ENCODE assay signal across 8 mouse cellular contexts in the genomic region with DNA sequence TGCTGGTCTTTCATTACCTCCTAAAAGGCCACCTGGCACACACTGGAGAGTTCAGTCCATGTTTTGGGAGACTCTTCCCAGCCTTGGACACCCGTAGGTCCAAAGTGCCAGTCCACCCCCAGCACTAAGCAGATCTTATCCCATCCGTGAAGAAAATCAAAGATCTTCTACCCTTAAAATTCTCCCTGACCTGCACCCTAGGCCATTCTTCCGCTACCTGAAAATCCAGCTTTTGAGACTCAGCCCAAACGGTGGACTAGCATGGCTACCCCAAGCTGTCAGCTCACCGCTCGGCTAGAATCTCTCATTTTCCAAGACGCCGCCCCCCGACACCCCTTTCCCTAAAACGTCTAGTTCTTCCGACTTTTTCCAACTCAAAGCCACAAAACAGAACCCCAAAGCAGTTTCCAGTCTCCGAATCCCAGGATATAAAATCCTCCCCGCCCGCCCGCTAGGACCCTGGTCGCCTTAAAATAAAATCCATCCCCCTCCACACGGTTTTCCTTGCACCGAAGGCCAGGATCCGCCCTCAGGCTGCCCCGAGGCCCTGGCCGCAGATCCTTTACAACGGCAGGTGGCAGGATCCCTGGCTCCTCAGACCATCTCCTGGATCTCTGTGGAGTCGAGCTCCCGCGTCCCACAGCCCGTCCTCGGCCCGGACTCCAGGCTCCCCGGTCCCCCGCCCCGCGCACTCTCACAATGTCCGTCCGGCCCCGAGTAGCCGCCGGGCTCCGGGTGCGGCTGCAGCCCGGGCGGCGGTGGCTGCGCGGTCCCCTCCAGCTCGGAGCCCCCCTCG. TPM values are rescaled to one million over a fixed set of nuclear protein-coding genes. Genes with fewer than 3 reads are reported as not detected.
DNase-seq lines count a peak whose midpoint lies in the region; ATAC-seq and TF ChIP-seq lines count a peak whose summit lies in the region.

No protein-coding gene starts in this region.

- no peak for TF ChIP-seq POLR2A in spleen, adult 2 months (IDR thresholded peaks at IDR 0.05; ENCODE audit: low read depth, low read length)

- H3K9me3 ChIP-seq in forebrain, embryonic 11.5 days (ENCODE audit: control insufficient read depth, low read length): no peaks in the 10 kb centered on the region
- no peaks in the 10 kb centered on the region for H3K9me3 ChIP-seq in kidney, embryonic 16.5 days (ENCODE audit: low read length)
- no peaks in the 10 kb centered on the region for H3K9me3 ChIP-seq in midbrain, embryonic 11.5 days (ENCODE audit: control insufficient read depth, low read length)

- peak; percentile 56 for DNase-seq in adrenal gland, postnatal 25 days
- no peak for DNase-seq in adrenal gland, adult 2 months
- peak in 1 of 2 experiments; percentile 46 for DNase-seq in spleen, adult 2 months (ENCODE audit: low read depth in 1 of 2, low spot score in 2 of 2)
- no peak for DNase-seq in spleen, postnatal 36 days (ENCODE audit: low spot score in 2 of 2)
- no peak for DNase-seq in forebrain, embryonic 11.5 days (ENCODE audit: low spot score)
- DNase-seq in midbrain, embryonic 11.5 days (ENCODE audit: low spot score, missing footprints): peak; percentile 90

- peaks cover 11% of the 10 kb centered on the region for H3K36me3 ChIP-seq in spleen, adult 2 months (ENCODE audit: control insufficient read depth, insufficient read depth, low read length)
- H3K36me3 ChIP-seq in forebrain, embryonic 11.5 days (ENCODE audit: control insufficient read depth, insufficient read depth, low read length): peaks cover 13% of the 10 kb centered on the region
- peaks cover 27% of the 10 kb centered on the region for H3K36me3 ChIP-seq in kidney, embryonic 16.5 days (ENCODE audit: insufficient read depth, low read length)
- peaks cover 11% of the 10 kb centered on the region for H3K36me3 ChIP-seq in midbrain, embryonic 11.5 days (ENCODE audit: control insufficient read depth, insufficient read depth, low read length)

- peak overlapping the region; percentile 63 for H3K4me2 ChIP-seq in forebrain, embryonic 11.5 days (ENCODE audit: low read depth, low read length, severe bottlenecking)
- H3K4me2 ChIP-seq in kidney, embryonic 16.5 days (replicated peaks; ENCODE audit: low read depth, low read length): peak overlapping the region; percentile 74
- H3K4me2 ChIP-seq in midbrain, embryonic 11.5 days: peak overlapping the region; percentile 95

- H3K4me1 ChIP-seq in spleen, adult 2 months (ENCODE audit: control insufficient read depth, insufficient read depth, insufficient read length): peaks cover 15% of the 10 kb centered on the region; the same call in 1 of the 2 replicates
- peaks cover 7% of the 10 kb centered on the region for H3K4me1 ChIP-seq in forebrain, embryonic 11.5 days (replicated peaks; ENCODE audit: control insufficient read depth, insufficient read depth, low read length)
- H3K4me1 ChIP-seq in kidney, embryonic 16.5 days (ENCODE audit: insufficient read depth, low read length): peaks cover 17% of the 10 kb centered on the region
- H3K4me1 ChIP-seq in midbrain, embryonic 11.5 days (ENCODE audit: control insufficient read depth, insufficient read depth, low read length): peaks cover 12% of the 10 kb centered on the region

- peak overlapping the region; percentile 95 for H3K27ac ChIP-seq in spleen, adult 2 months (ENCODE audit: insufficient read depth, low read length)
- peak overlapping the region; percentile 97 for H3K27ac ChIP-seq in forebrain, embryonic 11.5 days (ENCODE audit: low read depth, low read length)
- peak overlapping the region; percentile 98 for H3K27ac ChIP-seq in kidney, embryonic 16.5 days (ENCODE audit: low read length)
- H3K27ac ChIP-seq in midbrain, embryonic 11.5 days (ENCODE audit: low read depth, low read length): peak overlapping the region; percentile 88

- peak; percentile 16 for ATAC-seq in forebrain, embryonic 11.5 days (replicated peaks; ENCODE audit: low FRiP score)
- ATAC-seq in kidney, embryonic 16.5 days (ENCODE audit: low FRiP score, low TSS enrichment): peak; percentile 5
- peak; percentile 36 for ATAC-seq in midbrain, embryonic 11.5 days (ENCODE audit: low FRiP score)
- no peak for ATAC-seq in megakaryocyte progenitor cell, adult 5-6 weeks (replicated peaks; ENCODE audit: poor library complexity)

- peak overlapping the region; percentile 68 for H3K4me3 ChIP-seq in spleen, adult 2 months (ENCODE audit: extremely low read depth, insufficient read depth, insufficient read length)
- peak overlapping the region; percentile 98 for H3K4me3 ChIP-seq in forebrain, embryonic 11.5 days (ENCODE audit: low read depth, low read length)
- H3K4me3 ChIP-seq in kidney, embryonic 16.5 days (ENCODE audit: low read length): peak overlapping the region; percentile 75
- H3K4me3 ChIP-seq in midbrain, embryonic 11.5 days (ENCODE audit: low read depth, low read length): peak overlapping the region; percentile 98

- peak overlapping the region; percentile 99 for H3K9ac ChIP-seq in forebrain, embryonic 11.5 days (ENCODE audit: low read length)
- peak overlapping the region; percentile 90 for H3K9ac ChIP-seq in kidney, embryonic 16.5 days (replicated peaks; ENCODE audit: low read length)
- peak overlapping the region; percentile 99 for H3K9ac ChIP-seq in midbrain, embryonic 11.5 days (ENCODE audit: low read length)

- WGBS in spleen, adult 2 months: 1% methylated on average over 46 of the region's 46 CpGs
- 1% methylated on average over 46 of the region's 46 CpGs for WGBS in forebrain, embryonic 11.5 days
- WGBS in kidney, embryonic 16.5 days: under 1% methylated on average over 46 of the region's 46 CpGs
- WGBS in midbrain, embryonic 11.5 days: 1% methylated on average over 43 of the region's 46 CpGs

- TF ChIP-seq CTCF in spleen, adult 2 months (IDR thresholded peaks at IDR 0.05; ENCODE audit: extremely low read depth, insufficient read depth, insufficient read length, insufficient replicate concordance): no peak

- no peaks in the 10 kb centered on the region for H3K27me3 ChIP-seq in spleen, adult 2 months (ENCODE audit: control insufficient read depth, insufficient read depth, low read length)
- H3K27me3 ChIP-seq in forebrain, embryonic 11.5 days (ENCODE audit: control insufficient read depth, insufficient read depth, low read length): no peaks in the 10 kb centered on the region
- H3K27me3 ChIP-seq in kidney, embryonic 16.5 days (ENCODE audit: insufficient read depth, low read length): no peaks in the 10 kb centered on the region
- no peaks in the 10 kb centered on the region for H3K27me3 ChIP-seq in midbrain, embryonic 11.5 days (ENCODE audit: control insufficient read depth, insufficient read depth, low read length)

RNA-seq across cellular contexts. Expression of a gene that starts 0.7 kb away (rescaled TPM):
- 116 and 128 TPM in 2 replicates for total RNA-seq in adrenal gland, postnatal 25 days (2021)
- total RNA-seq in adrenal gland, adult 2 months (2021): 100 to 1,000 TPM; 104 to 109 TPM
- polyA plus RNA-seq in adrenal gland, adult 2 months (2012; rRNA removed): 33.0 and 38.7 TPM in 2 replicates
- 49.6 and 59.2 TPM in 2 replicates for polyA plus RNA-seq in spleen, adult 2 months (2012; rRNA removed)
- 83.8 and 87.5 TPM in 2 replicates for polyA plus RNA-seq in forebrain, embryonic 11.5 days (2014; fragmentation: Nextera tagmentation; extraction: Ambion mirVana)
- polyA plus RNA-seq in kidney, embryonic 16.5 days (2015; fragmentation: Nextera tagmentation; extraction: Ambion mirVana): 43.7 and 56.5 TPM in 2 replicates
- 69.2 and 74.2 TPM in 2 replicates for polyA plus RNA-seq in midbrain, embryonic 11.5 days (2014; fragmentation: Nextera tagmentation; extraction: Ambion mirVana)
- total RNA-seq in megakaryocyte progenitor cell, adult 5-6 weeks (2015): 132 and 135 TPM in 2 replicates
- total RNA-seq in megakaryocyte progenitor cell, adult 5-6 weeks (2017): 126 and 141 TPM in 2 replicates

RNA-seq across cellular contexts. Expression of a gene that starts 34.7 kb away (rescaled TPM):
- 27.4 and 32.1 TPM in 2 replicates for total RNA-seq in adrenal gland, postnatal 25 days (2021)
- total RNA-seq in adrenal gland, adult 2 months (2021): 10 to 100 TPM; 42.1 to 73.8 TPM
- polyA plus RNA-seq in adrenal gland, adult 2 months (2012; rRNA removed): 40.3 TPM in 2 replicates
- polyA plus RNA-seq in spleen, adult 2 months (2012; rRNA removed): 106 and 129 TPM in 2 replicates
- polyA plus RNA-seq in forebrain, embryonic 11.5 days (2014; fragmentation: Nextera tagmentation; extraction: Ambion mirVana): 36.2 and 37.2 TPM in 2 replicates
- 91.5 and 96.5 TPM in 2 replicates for polyA plus RNA-seq in kidney, embryonic 16.5 days (2015; fragmentation: Nextera tagmentation; extraction: Ambion mirVana)
- 17.4 and 21.8 TPM in 2 replicates for polyA plus RNA-seq in midbrain, embryonic 11.5 days (2014; fragmentation: Nextera tagmentation; extraction: Ambion mirVana)
- 1.1 and 2.3 TPM in 2 replicates for total RNA-seq in megakaryocyte progenitor cell, adult 5-6 weeks (2015)
- 1.5 and 1.9 TPM in 2 replicates for total RNA-seq in megakaryocyte progenitor cell, adult 5-6 weeks (2017)

RNA-seq across cellular contexts. Expression of a gene that starts 35.0 kb away (rescaled TPM):
- 54.4 and 61.9 TPM in 2 replicates for total RNA-seq in adrenal gland, postnatal 25 days (2021)
- 10 to 100 TPM; 47.4 to 50.9 TPM for total RNA-seq in adrenal gland, adult 2 months (2021)
- polyA plus RNA-seq in adrenal gland, adult 2 months (2012; rRNA removed): 90.9 and 95.2 TPM in 2 replicates
- polyA plus RNA-seq in spleen, adult 2 months (2012; rRNA removed): 81.5 and 93.6 TPM in 2 replicates
- 37.8 and 41.2 TPM in 2 replicates for polyA plus RNA-seq in forebrain, embryonic 11.5 days (2014; fragmentation: Nextera tagmentation; extraction: Ambion mirVana)
- 25.6 and 32.8 TPM in 2 replicates for polyA plus RNA-seq in kidney, embryonic 16.5 days (2015; fragmentation: Nextera tagmentation; extraction: Ambion mirVana)
- polyA plus RNA-seq in midbrain, embryonic 11.5 days (2014; fragmentation: Nextera tagmentation; extraction: Ambion mirVana): 26.8 and 32.1 TPM in 2 replicates
- total RNA-seq in megakaryocyte progenitor cell, adult 5-6 weeks (2015): 25.1 and 27.4 TPM in 2 replicates
- 10.5 and 18.3 TPM in 2 replicates for total RNA-seq in megakaryocyte progenitor cell, adult 5-6 weeks (2017)

Comparison
In these comparisons a context has a peak if more than half of its experiments do, and no peak if none do; other contexts are left out.
1. DNase-seq: peak in adrenal gland, postnatal 25 days (single experiment) and midbrain, embryonic 11.5 days (single experiment); none in adrenal gland, adult 2 months (single experiment), spleen, postnatal 36 days (0 of 2) and forebrain, embryonic 11.5 days (single experiment).
2. Peak in every context shown above with its lines, with median percentiles within 50 percentile points of each other: H3K27ac ChIP-seq, H3K4me3 ChIP-seq, H3K4me2 ChIP-seq and H3K9ac ChIP-seq.